Mouse (Mus musculus): ENCODE results near the gene Npff.
A peak's percentile ranks its signal among the peaks of the same experiment; 100 is the strongest.

Gene Npff

DNA sequence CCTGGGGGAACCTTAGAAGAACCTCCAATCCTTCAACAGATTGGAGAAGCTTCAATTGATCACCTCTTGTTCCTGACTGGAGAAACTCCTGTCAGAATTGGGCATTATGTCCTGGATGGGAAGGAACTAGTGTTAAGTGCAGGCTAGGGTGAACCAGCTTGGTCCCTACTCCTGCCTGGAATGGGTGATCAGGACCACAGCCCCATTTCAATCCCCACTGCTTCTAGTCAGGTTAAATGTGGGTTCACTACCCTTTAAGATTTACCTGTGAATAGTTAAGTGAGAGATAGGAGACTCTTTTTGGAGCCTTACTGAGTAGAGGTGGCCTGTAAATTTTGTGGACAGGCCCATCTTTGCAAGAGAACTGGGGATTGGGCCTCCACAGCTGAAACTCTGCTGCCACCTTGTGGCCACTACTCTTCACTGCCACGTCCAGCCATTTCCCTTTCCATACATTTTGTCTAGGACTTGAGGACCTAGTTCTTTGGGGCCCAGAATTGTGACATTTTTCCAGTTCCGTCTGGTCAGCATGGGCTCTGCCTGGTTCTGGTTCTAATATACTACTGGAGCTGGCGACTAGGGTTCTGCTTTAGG, at the start of gene Npff:
Npff (minus strand) TSS at position 51 of the 594 bp plus-strand sequence.
- peak; percentile 73 for DNase-seq (ENCODE audit: low spot score)

GRCm38 (mm10) chr15:102572081-102572480, 47.3 kb upstream of the Npff start:
- no peak for DNase-seq (ENCODE audit: low spot score)

DNA sequence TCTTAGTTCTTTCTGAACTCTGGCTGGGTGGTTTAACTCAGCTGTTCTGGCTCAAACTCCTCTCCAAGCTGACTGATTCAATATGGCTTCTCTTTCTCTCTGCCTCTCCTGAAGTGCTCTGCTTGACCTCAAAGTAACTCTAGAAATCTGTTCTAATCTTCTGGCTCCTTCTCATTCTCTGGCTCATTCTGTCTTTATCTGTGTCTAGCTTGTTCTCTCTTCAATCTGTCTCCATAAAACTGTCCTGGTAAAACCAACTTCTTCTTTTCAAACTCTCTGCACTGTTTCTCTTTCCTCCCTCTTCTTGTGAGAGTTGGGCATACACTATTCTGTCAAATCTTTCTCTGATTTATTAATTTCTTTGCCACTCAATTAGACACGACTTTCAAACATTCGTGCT, 43.1 kb upstream of the Npff start:
- no peak for DNase-seq (ENCODE audit: low spot score)

- DNase-seq (ENCODE audit: low spot score): no peak
Observed at GRCm38 (mm10) chr15:102563681-102564080, 38.9 kb upstream of the Npff start.

- no peak for DNase-seq (ENCODE audit: low spot score)
Observed at GRCm38 (mm10) chr15:102563061-102563460, 38.3 kb upstream of the Npff start.

- DNase-seq (ENCODE audit: low spot score): no peak
Observed at GRCm38 (mm10) chr15:102562491-102562890, 37.7 kb upstream of the Npff start.

GRCm38 (mm10) chr15:102557580-102557979, 32.8 kb upstream of the Npff start:
- DNase-seq (ENCODE audit: low spot score): no peak

- no peak for DNase-seq (ENCODE audit: low spot score)
Observed at GRCm38 (mm10) chr15:102555581-102555980, 30.8 kb upstream of the Npff start.

DNA sequence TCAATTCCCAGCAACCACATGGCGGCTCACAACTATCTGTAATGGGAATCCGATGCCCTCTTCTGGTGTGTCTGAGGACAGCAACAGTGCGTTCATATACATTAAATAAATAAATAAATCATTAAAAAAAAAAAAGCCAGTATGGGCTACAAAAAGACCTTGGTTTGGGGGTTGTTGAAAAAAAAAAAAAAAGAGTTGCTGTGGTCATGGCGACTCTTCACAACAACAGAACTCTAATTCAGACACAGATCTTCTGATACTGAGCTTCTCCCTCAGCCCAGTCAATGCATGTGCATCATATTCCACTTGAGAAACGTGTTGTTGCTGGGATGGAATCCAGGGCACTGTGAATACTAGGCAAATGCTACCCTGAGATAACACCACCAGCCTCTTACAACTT, 27.9 kb upstream of the Npff start:
- DNase-seq (ENCODE audit: low spot score): no peak

DNA sequence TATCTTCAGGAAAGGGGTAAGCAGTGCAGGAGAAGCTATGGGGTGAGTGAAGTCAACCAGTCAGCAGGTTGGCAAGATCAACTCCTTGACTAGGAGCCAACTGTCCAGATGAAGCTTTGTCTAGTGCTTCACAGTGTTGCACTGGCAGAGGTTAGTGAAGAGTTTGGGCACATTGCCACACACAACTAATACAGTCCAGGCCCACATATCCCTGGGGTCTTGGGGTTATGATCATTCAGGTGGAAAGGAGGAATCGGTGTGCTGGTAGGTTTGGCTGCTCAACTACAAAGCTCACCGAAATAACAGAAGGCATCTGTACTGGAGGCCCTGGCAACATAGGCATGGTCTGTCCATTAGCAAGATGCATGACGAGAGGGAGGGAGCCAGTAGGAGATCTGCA, 22.7 kb upstream of the Npff start:
- DNase-seq (ENCODE audit: low spot score): no peak

GRCm38 (mm10) chr15:102546677-102547427, 22.1 kb upstream of the Npff start:
- DNase-seq (ENCODE audit: low spot score): no peak

GRCm38 (mm10) chr15:102546246-102546645, 21.5 kb upstream of the Npff start:
- DNase-seq (ENCODE audit: low spot score): no peak

GRCm38 (mm10) chr15:102544801-102545200, 20.1 kb upstream of the Npff start:
- DNase-seq (ENCODE audit: low spot score): no peak

DNA sequence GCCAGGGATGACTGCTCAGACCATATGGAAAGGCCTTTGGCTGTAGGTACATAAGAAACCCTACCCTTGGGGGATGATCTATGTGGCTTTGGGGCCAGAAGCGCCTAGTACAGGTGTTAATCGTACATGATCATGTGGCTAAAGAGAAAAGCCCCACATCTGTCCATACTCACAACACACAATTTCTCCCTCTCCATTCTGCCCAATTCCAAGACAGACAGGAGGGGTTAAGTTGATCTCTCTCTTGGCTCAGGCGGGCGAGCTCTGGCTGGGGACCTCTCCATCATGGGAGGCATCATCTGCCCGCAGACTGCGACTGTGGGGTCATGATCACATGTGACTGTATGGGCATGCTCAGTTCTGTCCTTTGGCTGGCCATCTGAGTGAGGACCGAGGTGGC, 9.2 kb upstream of the Npff start:
- DNase-seq (ENCODE audit: low spot score): no peak

DNA sequence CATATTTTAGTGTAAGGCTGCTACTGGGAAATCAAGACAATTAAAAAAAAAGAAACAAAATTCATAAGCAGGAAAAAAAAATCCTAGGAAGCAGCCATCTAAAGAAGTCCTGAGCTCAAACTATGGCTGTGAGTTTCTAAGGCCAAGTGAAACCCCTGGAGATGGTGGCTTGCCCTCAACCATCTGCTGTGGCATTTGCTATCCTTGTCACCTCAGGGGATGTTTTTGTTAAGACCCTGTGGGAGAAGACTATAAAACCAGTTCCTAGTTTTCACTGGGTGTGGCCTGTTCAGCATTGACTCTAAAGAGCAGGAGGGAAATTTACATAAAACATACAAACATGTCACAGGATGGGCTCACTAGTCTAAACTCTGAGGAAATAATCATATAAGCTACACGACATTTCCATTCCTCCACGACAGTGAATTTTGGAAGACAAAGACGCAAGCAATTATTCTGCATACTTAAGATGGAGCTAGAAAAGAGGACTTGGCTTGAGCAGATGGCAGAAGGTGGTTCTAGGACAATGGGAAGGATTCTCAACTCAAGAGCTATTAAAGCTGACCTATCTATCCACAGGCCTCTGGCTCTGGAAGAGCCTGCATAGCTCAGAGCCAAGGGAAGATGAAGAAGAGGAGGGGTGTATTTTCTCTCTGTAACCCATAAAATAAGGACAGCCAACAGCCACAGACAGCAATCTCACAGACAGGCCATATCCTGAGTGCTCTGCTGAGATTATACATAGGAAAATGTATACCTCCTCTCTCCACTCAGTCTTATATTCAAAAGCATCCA, 7.6 kb upstream of the Npff start:
- DNase-seq (ENCODE audit: low spot score): no peak

GRCm38 (mm10) chr15:102531586-102531985, 6.8 kb upstream of the Npff start:
- DNase-seq (ENCODE audit: low spot score): no peak

GRCm38 (mm10) chr15:102530566-102530965, 5.8 kb upstream of the Npff start:
- DNase-seq (ENCODE audit: low spot score): no peak

GRCm38 (mm10) chr15:102528396-102528795, 3.7 kb upstream of the Npff start:
- DNase-seq (ENCODE audit: low spot score): no peak

- peak; percentile 15 for DNase-seq (ENCODE audit: low spot score)
Observed at GRCm38 (mm10) chr15:102527936-102528335, 3.2 kb upstream of the Npff start.

- peak; percentile 54 for DNase-seq (ENCODE audit: low spot score)
Observed at GRCm38 (mm10) chr15:102526111-102527002, 1.6 kb upstream of the Npff start.

DNA sequence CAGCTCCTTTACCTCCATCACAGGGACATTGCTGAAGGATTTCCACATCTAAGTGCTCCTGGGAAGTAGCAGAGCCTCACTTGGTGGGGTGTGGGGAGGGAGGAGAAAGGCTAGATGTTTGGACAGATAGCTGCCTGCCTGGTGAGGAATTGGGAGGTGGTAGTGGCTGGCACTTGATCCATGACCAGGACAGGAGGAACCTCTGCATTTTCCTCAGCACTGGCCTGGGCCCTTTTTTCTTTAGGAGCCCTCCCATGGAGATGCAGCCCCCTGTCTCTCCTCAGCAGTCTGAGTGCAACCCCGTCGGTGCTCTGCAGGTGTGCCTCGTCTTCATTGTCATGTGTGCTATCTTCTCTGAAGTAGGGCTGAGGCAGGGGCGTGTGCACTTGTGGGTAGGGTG, 3.3 kb downstream of the Npff start:
- DNase-seq (ENCODE audit: low spot score): no peak

- no peak for DNase-seq (ENCODE audit: low spot score)
Observed at GRCm38 (mm10) chr15:102520416-102520815, 4.3 kb downstream of the Npff start.
